Mouse (Mus musculus) neural tube, embryonic 14.5 days (tissue): Measurements from ENCODE around the gene Wdr89. TPM values are rescaled to one million over a fixed set of nuclear protein-coding genes. Genes with fewer than 3 reads are reported as not detected.

Experiments used
- ATAC-seq: fragments of 200-750 bp; cut with Nextera tagmentation; 2 replicates; pipeline ENCODE4 v1.8.0; 2017; ENCODE audit warnings: low read depth, mild to moderate bottlenecking, moderate TSS enrichment, moderate library complexity
- H3K27ac ChIP-seq: fragments of 300-500 bp; sonication (generic); 2 replicates; pipeline ENCODE4 v1.5.1; 2014; ENCODE audit warnings: low read depth, mild to moderate bottlenecking, control low read depth, low read length, moderate library complexity, mixed read lengths
- H3K27me3 ChIP-seq: fragments of 300-500 bp; sonication (generic); 2 replicates; pipeline ENCODE4 v1.6.1; 2014; ENCODE audit warnings: low read length; ENCODE audit not compliant: control insufficient read depth, insufficient read depth
- H3K36me3 ChIP-seq: fragments of 300-500 bp; sonication (generic); 2 replicates; pipeline ENCODE4 v1.6.1; 2014; ENCODE audit warnings: low read length, mixed read lengths; ENCODE audit not compliant: control insufficient read depth, insufficient read depth
- H3K4me1 ChIP-seq: fragments of 300-500 bp; sonication (generic); 2 replicates; pipeline ENCODE4 v1.6.1; 2014; ENCODE audit warnings: low read length; ENCODE audit not compliant: control insufficient read depth, insufficient read depth
- H3K4me2 ChIP-seq: fragments of 300-500 bp; sonication (generic); 2 replicates; pipeline ENCODE4 v1.6.1; 2014; ENCODE audit warnings: mild to moderate bottlenecking, low read depth, low read length, control low read depth
- H3K4me3 ChIP-seq: fragments of 300-500 bp; sonication (generic); 2 replicates; pipeline ENCODE4 v1.5.1; 2014; ENCODE audit warnings: low read depth, low read length, control low read depth, mixed read lengths
- H3K9ac ChIP-seq: fragments of 300-500 bp; sonication (generic); replicated peaks from 2 replicates; pipeline ENCODE4 v1.6.1; 2014; ENCODE audit warnings: low read depth, mild to moderate bottlenecking, control low read depth, low read length, mixed read lengths
- H3K9me3 ChIP-seq: fragments of 300-500 bp; sonication (generic); 2 replicates; pipeline ENCODE4 v1.6.1; 2016; ENCODE audit warnings: low read length; ENCODE audit not compliant: control insufficient read depth
- WGBS: fragments of 180-500 bp; shearing (Covaris S2); extraction: QIAGEN DNeasy Blood & Tissue Kit; methylation state at CpG from one replicate; pipeline ENCODE4 v1.1.7; 2014; 5-methylcytosine and 5-hydroxymethylcytosine counted together
- polyA plus RNA-seq: library from polyadenylated mRNA; unstranded; fragments of >200 nt; fragmentation: Nextera tagmentation; extraction: Ambion mirVana; gene quantifications from 2 replicates; pipeline ENCODE4 v1.2.1, GENCODE M21; 2014

Gene Wdr89
- polyA plus RNA-seq, 1 experiment from 2014 or later: 5.3 TPM

DNA sequence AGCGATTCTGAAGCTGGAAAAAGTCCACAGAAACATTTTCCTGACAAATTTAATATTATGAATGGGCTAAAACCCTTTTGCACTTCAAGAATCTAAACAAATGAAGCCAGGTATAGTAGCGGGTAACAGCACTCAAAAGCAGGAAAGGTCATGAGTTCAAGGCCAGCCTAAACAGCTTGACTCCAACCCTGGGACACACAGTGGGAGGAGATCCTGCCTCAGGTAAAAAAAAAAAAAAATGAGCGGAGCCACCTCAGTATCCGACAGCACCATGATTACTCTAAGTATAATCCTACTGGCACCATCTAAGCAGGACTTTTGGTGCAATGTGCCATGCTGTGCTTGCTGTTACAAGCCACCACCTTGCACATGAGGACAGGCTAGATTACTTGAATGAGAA is 75.5 kb downstream of the Wdr89 start:
- H3K27me3 ChIP-seq: no peaks in the 10 kb centered on the region
- 0 out of 2 replicates have a peak overlapping the region, but pooled peaks have one; percentile 100 for H3K4me3 ChIP-seq
- 77% methylated on average over 4 of the region's 4 CpGs for WGBS
- H3K9ac ChIP-seq: no peak overlapping the region
- no peak overlapping the region for H3K27ac ChIP-seq
- peaks cover 9% of the 10 kb centered on the region; the same call in 1 of the 2 replicates for H3K36me3 ChIP-seq
- H3K9me3 ChIP-seq: no peaks in the 10 kb centered on the region
- peak overlapping the region; percentile 53; the same call in 1 of the 2 replicates for H3K4me2 ChIP-seq
- no peak for ATAC-seq
- H3K4me1 ChIP-seq: peaks cover 13% of the 10 kb centered on the region

- H3K9ac ChIP-seq: no peak overlapping the region
- no peak overlapping the region for H3K4me3 ChIP-seq
- no peaks in the 10 kb centered on the region for H3K9me3 ChIP-seq
- H3K27ac ChIP-seq: no peak overlapping the region
- H3K27me3 ChIP-seq: no peaks in the 10 kb centered on the region
- H3K36me3 ChIP-seq: peaks cover 12% of the 10 kb centered on the region
- ATAC-seq: no peak
- H3K4me1 ChIP-seq: no peaks in the 10 kb centered on the region
- H3K4me2 ChIP-seq: no peak overlapping the region
Measured at GRCm38 (mm10) chr12:75587501-75587900, 81.8 kb downstream of the Wdr89 start.

- Histone ChIP-seq H3K4me3 (no peak overlapping the region), H3K9me3 (no peaks in the 10 kb centered on the region), H3K27me3 (no peaks in the 10 kb centered on the region), H3K4me2 (no peak overlapping the region), H3K4me1 (no peaks in the 10 kb centered on the region), H3K27ac (no peak overlapping the region), H3K9ac (no peak overlapping the region), H3K36me3 (peaks cover 9% of the 10 kb centered on the region)
- ATAC-seq: no peak
- 79% methylated on average over 3 of the region's 3 CpGs for WGBS
Measured at GRCm38 (mm10) chr12:75583776-75584175, 85.6 kb downstream of the Wdr89 start.

Other genes with a start within 250 kb of the Wdr89 start
- gene Ppp2r5e, start 73.3 kb downstream of the Wdr89 start, polyA plus RNA-seq: 24.2 and 25.7 TPM in 2 replicates
- 14.1 and 15.0 TPM in 2 replicates for gene Sgpp1, start 66.2 kb upstream of the Wdr89 start, polyA plus RNA-seq
- 45.9 and 50.8 TPM in 2 replicates for gene Syne2, start 148.6 kb upstream of the Wdr89 start, polyA plus RNA-seq